Mouse (Mus musculus) lung, postnatal 0 days (tissue): ENCODE measurements at regions not wholly inside any gene's neighbourhood (a gene's known extent, or its start where the extent isn't known, plus 50 kb on each side); places are given as distances from the start of the nearest gene placed in this dataset.

Source experiments
- ATAC-seq: fragments of 200-750 bp; cut with Nextera tagmentation; 2 replicates; pipeline ENCODE4 v1.8.0; 2017; ENCODE audit warnings: moderate library complexity
- DNase-seq: peaks from one replicate; pipeline ENCODE4 v3.0.0-alpha.2; 2016; ENCODE audit warnings: low spot score
- H3K27ac ChIP-seq: fragments of 300-500 bp; sonication (generic); 2 replicates; pipeline ENCODE4 v1.5.1; 2014; ENCODE audit warnings: antibody characterized with exemption, mild to moderate bottlenecking, low read length, mixed read lengths
- H3K27me3 ChIP-seq: fragments of 300-500 bp; sonication (generic); replicated peaks from 2 replicates; pipeline ENCODE4 v1.6.1; 2014; ENCODE audit warnings: low read length, mixed read lengths; ENCODE audit not compliant: insufficient read depth
- H3K36me3 ChIP-seq: fragments of 300-500 bp; sonication (generic); 2 replicates; pipeline ENCODE4 v1.6.1; 2014; ENCODE audit warnings: low read length, mixed read lengths; ENCODE audit not compliant: insufficient read depth
- H3K4me1 ChIP-seq: fragments of 300-500 bp; sonication (generic); 2 replicates; pipeline ENCODE4 v1.6.1; 2014; ENCODE audit warnings: antibody characterized with exemption, low read depth, low read length, mixed read lengths; ENCODE audit not compliant: insufficient read depth
- H3K4me2 ChIP-seq: fragments of 300-500 bp; sonication (generic); replicated peaks from 2 replicates; pipeline ENCODE4 v1.6.1; 2014; ENCODE audit warnings: low read depth, mild to moderate bottlenecking, low read length, moderate library complexity, mixed read lengths
- H3K4me3 ChIP-seq: fragments of 300-500 bp; sonication (generic); 2 replicates; pipeline ENCODE4 v1.5.1; 2014; ENCODE audit warnings: low read depth, low read length
- H3K9ac ChIP-seq: fragments of 300-500 bp; sonication (generic); replicated peaks from 2 replicates; pipeline ENCODE4 v1.6.1; 2014; ENCODE audit warnings: low read depth, mild to moderate bottlenecking
- H3K9me3 ChIP-seq: fragments of 300-500 bp; sonication (generic); 2 replicates; pipeline ENCODE4 v1.6.1; 2016; ENCODE audit warnings: low read length, mixed read lengths
- CTCF ChIP-seq: IDR thresholded peaks from 2 replicates; pipeline ENCODE4 v1.5.1; 2016; ENCODE audit warnings: antibody characterized with exemption, mild to moderate bottlenecking
- EP300 ChIP-seq: IDR thresholded peaks from 2 replicates; pipeline ENCODE4 v1.6.1; 2016; ENCODE audit warnings: antibody characterized with exemption, mild to moderate bottlenecking, control low read depth
- WGBS: fragments of 180-500 bp; shearing (Covaris S2); extraction: QIAGEN DNeasy Blood & Tissue Kit; methylation state at CpG from one replicate; pipeline ENCODE4 v1.1.7; 2014; 5-methylcytosine and 5-hydroxymethylcytosine counted together

GRCm38 (mm10) chr15:36691002-36691652 is 316.4 kb downstream of the Zfp706 start:
- Histone ChIP-seq H3K4me2 (no peak overlapping the region), H3K27me3 (no peaks in the 10 kb centered on the region), H3K27ac (no peak overlapping the region), H3K9ac (no peak overlapping the region), H3K4me3 (no peak overlapping the region), H3K36me3 (no peaks in the 10 kb centered on the region), H3K9me3 (no peaks in the 10 kb centered on the region), H3K4me1 (peaks cover 3% of the 10 kb centered on the region; the same call in 1 of the 2 replicates)
- ATAC-seq (no peak), DNase-seq (no peak)
- no peak for TF ChIP-seq CTCF
- TF ChIP-seq EP300 = no peak
- WGBS = 52% methylated on average over 15 of the region's 15 CpGs

- Histone ChIP-seq H3K4me1 (peaks cover 3% of the 10 kb centered on the region; the same call in 1 of the 2 replicates), H3K9me3 (no peaks in the 10 kb centered on the region), H3K27ac (no peak overlapping the region), H3K9ac (no peak overlapping the region), H3K27me3 (no peaks in the 10 kb centered on the region), H3K36me3 (no peaks in the 10 kb centered on the region), H3K4me3 (no peak overlapping the region), H3K4me2 (no peak overlapping the region)
- TF ChIP-seq EP300 (no peak), CTCF (no peak)
- ATAC-seq (no peak), DNase-seq (no peak)
- WGBS = 69% methylated on average over 7 of the region's 7 CpGs
Observed at GRCm38 (mm10) chr15:36689881-36690280, 317.7 kb downstream of the Zfp706 start.

GRCm38 (mm10) chr15:36689301-36689700 is 318.3 kb downstream of the Zfp706 start:
- no peak overlapping the region for H3K27ac ChIP-seq
- TF ChIP-seq CTCF = no peak
- no peak for TF ChIP-seq EP300
- ATAC-seq = no peak

GRCm38 (mm10) chr15:36688051-36688754 is 319.4 kb downstream of the Zfp706 start:
- ATAC-seq (peak; percentile 86), DNase-seq (peak; percentile 83)
- TF ChIP-seq CTCF (no peak), EP300 (no peak)
- H3K4me1 ChIP-seq = peaks cover 3% of the 10 kb centered on the region; the same call in 1 of the 2 replicates
- no peaks in the 10 kb centered on the region for H3K27me3 ChIP-seq
- H3K9me3 ChIP-seq = no peaks in the 10 kb centered on the region
- H3K9ac ChIP-seq = no peak overlapping the region
- H3K4me3 ChIP-seq = no peak overlapping the region
- peak overlapping the region; percentile 34 for H3K4me2 ChIP-seq
- 4% methylated on average over 17 of the region's 17 CpGs for WGBS
- no peaks in the 10 kb centered on the region for H3K36me3 ChIP-seq
- H3K27ac ChIP-seq = peak overlapping the region; percentile 9

More at GRCm38 (mm10) chr15:36689301-36689700, 318.3 kb downstream of the Zfp706 start:
- H3K4me2 ChIP-seq = no peak overlapping the region
- peaks cover 3% of the 10 kb centered on the region; the same call in 1 of the 2 replicates for H3K4me1 ChIP-seq
- no peaks in the 10 kb centered on the region for H3K9me3 ChIP-seq
- no peaks in the 10 kb centered on the region for H3K36me3 ChIP-seq
- DNase-seq = no peak
- WGBS = 42% methylated on average over 3 of the region's 3 CpGs
- no peak overlapping the region for H3K4me3 ChIP-seq
- H3K27me3 ChIP-seq = no peaks in the 10 kb centered on the region
- H3K9ac ChIP-seq = no peak overlapping the region

GRCm38 (mm10) chr15:36684684-36685083 is 322.9 kb downstream of the Zfp706 start:
- Histone ChIP-seq H3K4me3 (no peak overlapping the region), H3K4me2 (no peak overlapping the region), H3K27ac (no peak overlapping the region), H3K36me3 (no peaks in the 10 kb centered on the region), H3K27me3 (no peaks in the 10 kb centered on the region), H3K9ac (no peak overlapping the region), H3K9me3 (no peaks in the 10 kb centered on the region), H3K4me1 (peaks cover 3% of the 10 kb centered on the region; the same call in 1 of the 2 replicates)
- DNase-seq (no peak), ATAC-seq (no peak)
- WGBS = 71% methylated on average over 7 of the region's 7 CpGs
- TF ChIP-seq EP300 = no peak
- no peak for TF ChIP-seq CTCF

- Histone ChIP-seq H3K9ac (no peak overlapping the region), H3K4me3 (no peak overlapping the region), H3K4me2 (no peak overlapping the region), H3K9me3 (no peaks in the 10 kb centered on the region), H3K36me3 (no peaks in the 10 kb centered on the region), H3K27ac (no peak overlapping the region), H3K4me1 (peaks cover 1% of the 10 kb centered on the region; the same call in 1 of the 2 replicates), H3K27me3 (no peaks in the 10 kb centered on the region)
- DNase-seq (peak; percentile 18), ATAC-seq (no peak)
- TF ChIP-seq CTCF (no peak), EP300 (no peak)
- 46% methylated on average over 6 of the region's 6 CpGs for WGBS
Observed at GRCm38 (mm10) chr15:36682832-36683231, 324.7 kb downstream of the Zfp706 start.
